Mouse (Mus musculus) small intestine, adult 2 months (tissue): ENCODE measurements around the gene D17H6S53E.

Experiments
- CTCF ChIP-seq: fragments of 200-500 bp; IDR thresholded peaks from 2 replicates; pipeline ENCODE4 v1.5.1; 2012; ENCODE audit warnings: low read depth, mild to moderate bottlenecking, control low read depth, inconsistent platforms, low read length, moderate library complexity, mixed read lengths; ENCODE audit not compliant: insufficient replicate concordance, insufficient read length; ENCODE audit errors: extremely low read depth
- POLR2A ChIP-seq: fragments of 200-500 bp; IDR thresholded peaks from 2 replicates; pipeline ENCODE4 v1.6.1; 2012; ENCODE audit warnings: low read depth, mild to moderate bottlenecking, control low read depth, inconsistent platforms, low read length, moderate library complexity

DNA sequence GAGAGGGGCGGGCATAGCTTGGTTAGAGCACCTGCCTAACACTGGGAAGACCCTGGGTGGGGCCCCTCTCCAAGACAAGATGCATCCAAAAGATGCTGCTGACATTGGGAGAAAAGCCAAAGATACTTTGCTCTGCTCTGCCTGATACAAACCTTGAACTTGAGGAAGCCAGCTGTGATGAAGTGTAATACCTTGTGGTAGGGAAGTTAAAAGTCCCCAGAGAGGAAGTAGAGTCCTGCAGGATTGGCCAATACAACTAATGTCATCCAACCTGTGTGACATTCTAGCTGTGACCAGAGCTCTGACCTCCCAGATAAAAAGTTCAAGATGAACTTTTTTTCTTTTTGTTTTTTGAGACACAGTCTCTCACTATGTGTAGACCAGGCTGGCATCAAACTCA, 1.1 kb upstream of the D17H6S53E start:
- TF ChIP-seq POLR2A (no peak), CTCF (no peak)
